Mouse (Mus musculus) limb, embryonic 13.5 days (tissue): ENCODE measurements around the gene Ankrd13b. TPM values are rescaled to one million over a fixed set of nuclear protein-coding genes. Genes with fewer than 3 reads are reported as not detected.

ENCODE experiments used
- ATAC-seq: fragments of 200-750 bp; cut with Nextera tagmentation; 2 replicates; pipeline ENCODE4 v1.8.0; 2017; ENCODE audit warnings: low read depth, moderate number of reproducible peaks, moderate TSS enrichment; ENCODE audit not compliant: low FRiP score
- H3K27ac ChIP-seq: fragments of 300-500 bp; sonication (generic); 2 replicates; pipeline ENCODE4 v1.5.1; 2015; ENCODE audit warnings: inconsistent platforms, mild to moderate bottlenecking, moderate library complexity
- H3K27me3 ChIP-seq: fragments of 300-500 bp; sonication (generic); 2 replicates; pipeline ENCODE4 v1.6.1; 2015; ENCODE audit warnings: mild to moderate bottlenecking, inconsistent platforms
- H3K36me3 ChIP-seq: fragments of 300-500 bp; sonication (generic); 2 replicates; pipeline ENCODE4 v1.6.1; 2015; ENCODE audit warnings: inconsistent platforms, mild to moderate bottlenecking, moderate library complexity
- H3K4me1 ChIP-seq: fragments of 300-500 bp; sonication (generic); 2 replicates; pipeline ENCODE4 v1.6.1; 2015; ENCODE audit warnings: inconsistent platforms
- H3K4me2 ChIP-seq: fragments of 300-500 bp; sonication (generic); replicated peaks from 2 replicates; pipeline ENCODE4 v1.6.1; 2015; ENCODE audit warnings: inconsistent platforms, mild to moderate bottlenecking, moderate library complexity
- H3K4me3 ChIP-seq: fragments of 300-500 bp; sonication (generic); 2 replicates; pipeline ENCODE4 v1.5.1; 2015; ENCODE audit warnings: moderate library complexity, mild to moderate bottlenecking, inconsistent platforms
- H3K9ac ChIP-seq: fragments of 300-500 bp; sonication (generic); 2 replicates; pipeline ENCODE4 v1.6.1; 2015; ENCODE audit warnings: mild to moderate bottlenecking, inconsistent platforms
- H3K9me3 ChIP-seq: fragments of 300-500 bp; sonication (generic); 2 replicates; pipeline ENCODE4 v1.6.1; 2016; ENCODE audit warnings: inconsistent platforms
- WGBS: fragments of 180-500 bp; shearing (Covaris S2); methylation state at CpG from one replicate; pipeline ENCODE4 v1.1.7; 2015; 5-methylcytosine and 5-hydroxymethylcytosine counted together
- polyA plus RNA-seq: library from polyadenylated mRNA; unstranded; fragments of >200 nt; fragmentation: Nextera tagmentation; extraction: Ambion mirVana; gene quantifications from 2 replicates; pipeline ENCODE4 v1.2.1, GENCODE M21; 2015

Gene Ankrd13b
- polyA plus RNA-seq, 1 experiment from 2014 or later, result 10.4 TPM

GRCm38 (mm10) chr11:77464684-77465083 is 24.8 kb downstream of the Ankrd13b start:
- Histone ChIP-seq H3K9me3 (no peaks in the 10 kb centered on the region), H3K36me3 (no peaks in the 10 kb centered on the region), H3K4me1 (peaks cover 18% of the 10 kb centered on the region), H3K9ac (no peak overlapping the region), H3K4me3 (no peak overlapping the region), H3K27me3 (peaks cover 96% of the 10 kb centered on the region), H3K27ac (no peak overlapping the region), H3K4me2 (no peak overlapping the region)
- ATAC-seq, result no peak
- WGBS, result 57% methylated on average over 4 of the region's 4 CpGs

- H3K36me3 ChIP-seq, result no peaks in the 10 kb centered on the region
- no peak for ATAC-seq
- H3K27me3 ChIP-seq, result peaks cover 87% of the 10 kb centered on the region
- H3K9me3 ChIP-seq, result no peaks in the 10 kb centered on the region
- no peak overlapping the region for H3K4me3 ChIP-seq
- 72% methylated on average over 10 of the region's 10 CpGs for WGBS
- H3K27ac ChIP-seq, result no peak overlapping the region
- peaks cover 18% of the 10 kb centered on the region for H3K4me1 ChIP-seq
- H3K4me2 ChIP-seq, result no peak overlapping the region
- no peak overlapping the region for H3K9ac ChIP-seq
These were observed 25.7 kb downstream of the Ankrd13b start for GRCm38 (mm10) chr11:77463786-77464185.

- Histone ChIP-seq H3K4me1 (peaks cover 18% of the 10 kb centered on the region), H3K27ac (no peak overlapping the region), H3K27me3 (peaks cover 80% of the 10 kb centered on the region), H3K36me3 (no peaks in the 10 kb centered on the region), H3K9ac (0 out of 2 replicates have a peak overlapping the region, but pooled peaks have one; percentile 63), H3K9me3 (no peaks in the 10 kb centered on the region), H3K4me3 (peak overlapping the region; percentile 54), H3K4me2 (peak overlapping the region; percentile 95)
- WGBS, result 42% methylated on average over 8 of the region's 8 CpGs
- no peak for ATAC-seq
These were observed 26.4 kb downstream of the Ankrd13b start for GRCm38 (mm10) chr11:77463101-77463445.

- Histone ChIP-seq H3K27ac (no peak within 1 kb of the TSS), H3K4me1 (peaks cover 13% of the 10 kb centered on the region; the same call in 1 of the 2 replicates), H3K9me3 (no peaks in the 10 kb centered on the region), H3K9ac (peak within 1 kb of the TSS; percentile 63), H3K36me3 (peaks cover 3% of the 10 kb centered on the region), H3K4me2 (peak within 1 kb of the TSS; percentile 95), H3K27me3 (peaks cover 74% of the 10 kb centered on the region), H3K4me3 (peak within 1 kb of the TSS; percentile 54)
- peak; percentile 62; the same call in 1 of the 2 replicates for ATAC-seq
- WGBS, result under 1% methylated on average over 73 of the region's 73 CpGs
These were observed 27.0 kb downstream of the Ankrd13b start, which contains the start of gene Coro6 for GRCm38 (mm10) chr11:77462283-77463100. Coro6 (plus strand) TSS chr11:77462411.

GRCm38 (mm10) chr11:77461856-77462255 is 27.6 kb downstream of the Ankrd13b start:
- WGBS, result 10% methylated on average over 6 of the region's 6 CpGs
- Histone ChIP-seq H3K4me1 (peaks cover 7% of the 10 kb centered on the region; the same call in 1 of the 2 replicates), H3K9me3 (no peaks in the 10 kb centered on the region), H3K4me3 (peak overlapping the region; percentile 54), H3K27ac (no peak overlapping the region), H3K27me3 (peaks cover 68% of the 10 kb centered on the region), H3K9ac (peak overlapping the region; percentile 63), H3K4me2 (peak overlapping the region; percentile 95), H3K36me3 (peaks cover 5% of the 10 kb centered on the region)
- ATAC-seq, result no peak

- no peak for ATAC-seq
- peaks cover 18% of the 10 kb centered on the region for H3K27me3 ChIP-seq
- H3K9ac ChIP-seq, result no peak overlapping the region
- no peaks in the 10 kb centered on the region for H3K4me1 ChIP-seq
- H3K4me2 ChIP-seq, result no peak overlapping the region
- 76% methylated on average over 6 of the region's 6 CpGs for WGBS
- no peak overlapping the region for H3K4me3 ChIP-seq
- peaks cover 25% of the 10 kb centered on the region for H3K36me3 ChIP-seq
- no peak overlapping the region for H3K27ac ChIP-seq
- no peaks in the 10 kb centered on the region for H3K9me3 ChIP-seq
These were observed 32.6 kb downstream of the Ankrd13b start for GRCm38 (mm10) chr11:77456866-77457265.

GRCm38 (mm10) chr11:77455770-77456510 is 33.5 kb downstream of the Ankrd13b start:
- no peak overlapping the region for H3K4me2 ChIP-seq
- no peak for ATAC-seq
- peaks cover 25% of the 10 kb centered on the region for H3K36me3 ChIP-seq
- H3K27ac ChIP-seq, result no peak overlapping the region
- H3K27me3 ChIP-seq, result peaks cover 9% of the 10 kb centered on the region
- no peak overlapping the region for H3K9ac ChIP-seq
- H3K9me3 ChIP-seq, result no peaks in the 10 kb centered on the region
- H3K4me3 ChIP-seq, result no peak overlapping the region
- WGBS, result 81% methylated on average over 9 of the region's 9 CpGs
- H3K4me1 ChIP-seq, result no peaks in the 10 kb centered on the region

- WGBS, result 92% methylated on average over 2 of the region's 2 CpGs
- Histone ChIP-seq H3K4me3 (no peak overlapping the region), H3K27ac (no peak overlapping the region), H3K9me3 (no peaks in the 10 kb centered on the region), H3K4me2 (no peak overlapping the region), H3K9ac (no peak overlapping the region), H3K27me3 (no peaks in the 10 kb centered on the region), H3K4me1 (no peaks in the 10 kb centered on the region), H3K36me3 (peaks cover 44% of the 10 kb centered on the region)
- ATAC-seq, result no peak
These were observed 36.1 kb downstream of the Ankrd13b start for GRCm38 (mm10) chr11:77453388-77453787.

GRCm38 (mm10) chr11:77451670-77452069 is 37.8 kb downstream of the Ankrd13b start:
- Histone ChIP-seq H3K36me3 (peaks cover 39% of the 10 kb centered on the region), H3K4me2 (no peak overlapping the region), H3K27me3 (no peaks in the 10 kb centered on the region), H3K4me1 (no peaks in the 10 kb centered on the region), H3K9ac (no peak overlapping the region), H3K9me3 (no peaks in the 10 kb centered on the region), H3K27ac (no peak overlapping the region), H3K4me3 (no peak overlapping the region)
- no peak for ATAC-seq
- WGBS, result 93% methylated on average over 2 of the region's 2 CpGs

- Histone ChIP-seq H3K9me3 (no peaks in the 10 kb centered on the region), H3K4me3 (no peak overlapping the region)
- 91% methylated on average over 7 of the region's 7 CpGs for WGBS
These were observed 40.3 kb downstream of the Ankrd13b start for GRCm38 (mm10) chr11:77449224-77449623.

GRCm38 (mm10) chr11:77446628-77447041 is 42.8 kb downstream of the Ankrd13b start:
- H3K4me2 ChIP-seq, result no peak overlapping the region
- peak; percentile 32; the same call in 1 of the 2 replicates for ATAC-seq
- WGBS, result 54% methylated on average over 6 of the region's 6 CpGs
- H3K27me3 ChIP-seq, result no peaks in the 10 kb centered on the region
- peaks cover 31% of the 10 kb centered on the region for H3K36me3 ChIP-seq
- no peak overlapping the region for H3K4me3 ChIP-seq
- no peaks in the 10 kb centered on the region for H3K9me3 ChIP-seq
- no peak overlapping the region for H3K27ac ChIP-seq
- no peak overlapping the region for H3K9ac ChIP-seq
- no peaks in the 10 kb centered on the region for H3K4me1 ChIP-seq

More at GRCm38 (mm10) chr11:77449224-77449623, 40.3 kb downstream of the Ankrd13b start:
- Histone ChIP-seq H3K27me3 (no peaks in the 10 kb centered on the region), H3K4me2 (no peak overlapping the region), H3K9ac (no peak overlapping the region), H3K36me3 (peaks cover 29% of the 10 kb centered on the region), H3K27ac (no peak overlapping the region), H3K4me1 (no peaks in the 10 kb centered on the region)
- no peak for ATAC-seq

- Histone ChIP-seq H3K4me1 (no peaks in the 10 kb centered on the region), H3K9me3 (no peaks in the 10 kb centered on the region), H3K4me2 (no peak overlapping the region), H3K36me3 (peaks cover 28% of the 10 kb centered on the region), H3K27me3 (no peaks in the 10 kb centered on the region), H3K4me3 (no peak overlapping the region), H3K9ac (no peak overlapping the region), H3K27ac (no peak overlapping the region)
- ATAC-seq, result no peak
- 87% methylated on average over 2 of the region's 2 CpGs for WGBS
These were observed 44.5 kb downstream of the Ankrd13b start for GRCm38 (mm10) chr11:77444939-77445338.
